Mouse (Mus musculus) cortical plate, adult 2 months (tissue): Measurements from ENCODE around the gene Ptma.

Experiments used
- CTCF ChIP-seq: fragments of 200-500 bp; IDR thresholded peaks from 2 replicates; pipeline ENCODE4 v1.5.1; 2011; ENCODE audit warnings: mild to moderate bottlenecking, control low read depth, low read length; ENCODE audit not compliant: insufficient read depth; ENCODE audit errors: extremely low read depth
- POLR2A ChIP-seq: fragments of 200-500 bp; IDR thresholded peaks from 2 replicates; pipeline ENCODE4 v1.6.1; 2011; ENCODE audit warnings: mild to moderate bottlenecking, low read length, control low read depth; ENCODE audit not compliant: insufficient read depth; ENCODE audit errors: extremely low read depth

GRCm38 (mm10) chr1:86498611-86499010 is 27.9 kb upstream of the Ptma start:
- no peak for TF ChIP-seq POLR2A
- no peak for TF ChIP-seq CTCF
